Mouse (Mus musculus) cortical plate, adult 2 months (tissue): ENCODE data around the gene Adam22. TPM values are rescaled to one million over a fixed set of nuclear protein-coding genes. Genes with fewer than 3 reads are reported as not detected.

ENCODE experiments used
- H3K27ac ChIP-seq: fragments of 200-500 bp; 2 replicates; pipeline ENCODE4 v1.5.1; 2012; ENCODE audit warnings: low read length, control low read depth, inconsistent platforms; ENCODE audit not compliant: insufficient read depth
- H3K4me1 ChIP-seq: fragments of 200-500 bp; 2 replicates; pipeline ENCODE4 v1.6.1; 2011; ENCODE audit warnings: low read length; ENCODE audit not compliant: control insufficient read depth, insufficient read depth
- H3K4me3 ChIP-seq: fragments of 200-500 bp; 2 replicates; pipeline ENCODE4 v1.5.1; 2011; ENCODE audit warnings: mild to moderate bottlenecking, low read length, control low read depth; ENCODE audit not compliant: insufficient read depth
- CTCF ChIP-seq: fragments of 200-500 bp; IDR thresholded peaks from 2 replicates; pipeline ENCODE4 v1.5.1; 2011; ENCODE audit warnings: mild to moderate bottlenecking, control low read depth, low read length; ENCODE audit not compliant: insufficient read depth; ENCODE audit errors: extremely low read depth
- POLR2A ChIP-seq: fragments of 200-500 bp; IDR thresholded peaks from 2 replicates; pipeline ENCODE4 v1.6.1; 2011; ENCODE audit warnings: mild to moderate bottlenecking, low read length, control low read depth; ENCODE audit not compliant: insufficient read depth; ENCODE audit errors: extremely low read depth
- polyA plus RNA-seq: library from polyadenylated mRNA; depleted of rRNA; stranded (reverse); fragments of >200 nt; gene quantifications from 2 replicates; pipeline ENCODE4 v1.2.3, GENCODE M21; 2012; rRNA removed

Gene Adam22
- polyA plus RNA-seq: 83.4 and 87.6 TPM in 2 replicates

GRCm38 (mm10) chr5:8367614-8368327 is at the start of gene Adam22:
TSS of gene Adam22 (minus strand) at chr5:8368160.
- TF ChIP-seq CTCF (no peak), POLR2A (peak; percentile 71; the same call in 1 of the 2 replicates)
- H3K4me3 ChIP-seq: peak within 1 kb of the TSS; percentile 79
- peaks cover 6% of the 10 kb centered on the region for H3K4me1 ChIP-seq
- peak within 1 kb of the TSS; percentile 41 for H3K27ac ChIP-seq

DNA sequence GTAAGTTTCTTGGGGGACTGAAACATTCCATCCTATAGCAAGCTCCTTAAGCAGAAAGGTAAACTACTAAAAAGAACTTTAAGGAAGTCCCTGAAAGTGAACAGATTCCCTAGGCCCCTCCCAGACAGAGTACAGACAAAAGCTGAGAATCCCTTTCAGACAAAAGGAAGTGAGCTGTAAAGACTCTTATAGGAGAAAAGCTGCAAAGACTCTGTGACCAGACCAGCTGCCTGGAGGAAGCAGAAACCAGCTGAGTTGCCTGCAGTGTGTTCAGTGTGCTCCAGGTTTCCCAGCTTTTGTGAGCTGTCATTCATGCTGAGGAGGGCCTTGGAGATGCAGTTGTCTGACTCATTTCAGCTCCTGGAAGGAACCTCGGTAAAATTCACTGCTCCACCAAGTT is 49.5 kb upstream of the Adam22 start:
- no peaks in the 10 kb centered on the region for H3K4me1 ChIP-seq
- TF ChIP-seq POLR2A (no peak), CTCF (no peak)
- no peak overlapping the region for H3K27ac ChIP-seq
- no peak overlapping the region for H3K4me3 ChIP-seq

- no peaks in the 10 kb centered on the region for H3K4me1 ChIP-seq
- H3K4me3 ChIP-seq: no peak overlapping the region
- TF ChIP-seq CTCF (no peak), POLR2A (no peak)
- H3K27ac ChIP-seq: no peak overlapping the region
These were observed 48.9 kb upstream of the Adam22 start for GRCm38 (mm10) chr5:8416683-8417413.

- no peak overlapping the region for H3K27ac ChIP-seq
- H3K4me3 ChIP-seq: no peak overlapping the region
- TF ChIP-seq CTCF (no peak), POLR2A (no peak)
- no peaks in the 10 kb centered on the region for H3K4me1 ChIP-seq
These were observed 40.8 kb upstream of the Adam22 start for GRCm38 (mm10) chr5:8408746-8409145.

DNA sequence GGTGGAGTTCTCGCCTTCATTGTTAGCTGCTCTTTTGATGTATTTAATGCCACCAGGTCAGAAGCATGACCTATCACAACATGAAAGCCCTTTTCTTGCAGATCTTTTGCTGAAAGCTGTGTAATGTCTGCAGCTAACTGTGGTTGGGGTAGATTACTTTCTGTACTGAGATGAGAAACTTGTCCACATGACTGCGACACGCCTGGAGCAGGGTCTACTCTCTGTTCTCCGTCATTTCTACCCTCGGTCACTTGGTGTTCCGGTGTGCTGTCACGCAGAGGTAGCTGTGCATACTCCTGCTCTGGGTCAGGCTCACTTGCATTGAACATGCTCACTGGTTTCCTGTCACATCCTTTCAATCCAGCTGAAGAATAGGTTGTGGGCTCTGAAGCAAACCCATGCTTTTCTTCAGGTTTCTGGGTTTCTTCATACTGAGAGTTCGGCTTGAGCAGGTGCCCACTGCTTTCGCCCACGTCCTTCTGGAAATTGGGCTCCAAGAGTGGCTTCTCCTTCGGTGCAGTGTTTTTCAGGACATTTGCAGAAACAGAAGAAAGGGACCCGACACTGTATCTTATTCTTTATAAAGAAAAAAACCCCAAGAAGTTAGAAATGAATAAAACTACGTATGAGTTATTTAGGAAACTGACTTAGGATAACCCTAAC is 29.8 kb upstream of the Adam22 start:
- H3K4me3 ChIP-seq: no peak overlapping the region
- no peak for TF ChIP-seq POLR2A
- TF ChIP-seq CTCF: no peak
- H3K4me1 ChIP-seq: no peaks in the 10 kb centered on the region
- no peak overlapping the region for H3K27ac ChIP-seq

GRCm38 (mm10) chr5:8393891-8394583 is 26.1 kb upstream of the Adam22 start:
- no peak overlapping the region for H3K4me3 ChIP-seq
- no peaks in the 10 kb centered on the region for H3K4me1 ChIP-seq
- no peak for TF ChIP-seq CTCF
- TF ChIP-seq POLR2A: no peak
- H3K27ac ChIP-seq: no peak overlapping the region

GRCm38 (mm10) chr5:8374297-8374906 is 6.4 kb upstream of the Adam22 start:
- Histone ChIP-seq H3K4me1 (no peaks in the 10 kb centered on the region), H3K4me3 (no peak overlapping the region), H3K27ac (no peak overlapping the region)
- TF ChIP-seq CTCF (no peak), POLR2A (no peak)

- H3K27ac ChIP-seq: no peak overlapping the region
- no peaks in the 10 kb centered on the region for H3K4me1 ChIP-seq
- H3K4me3 ChIP-seq: no peak overlapping the region
- TF ChIP-seq POLR2A: no peak
- no peak for TF ChIP-seq CTCF
These were observed 5.5 kb upstream of the Adam22 start for GRCm38 (mm10) chr5:8373415-8373814.

DNA sequence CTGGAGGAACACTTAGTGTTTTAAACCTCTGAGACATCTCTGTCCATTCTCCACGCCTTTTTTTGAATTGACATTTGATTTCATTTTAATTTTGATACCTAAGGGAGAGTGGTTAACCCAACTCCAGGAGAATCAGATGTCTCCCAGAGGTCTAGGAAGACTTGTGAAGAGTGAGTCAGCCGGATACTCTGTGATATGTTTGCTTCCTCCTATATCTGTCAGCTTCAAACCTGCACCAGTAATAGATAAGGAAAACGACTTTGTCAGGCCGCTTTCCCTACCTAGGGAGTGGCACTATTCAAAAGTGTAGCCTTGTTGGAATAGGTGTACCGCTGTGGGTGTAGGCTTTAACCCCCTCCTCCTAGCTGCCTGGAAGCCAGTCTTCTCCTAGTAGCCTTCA is 821 bp upstream of the Adam22 start:
- TF ChIP-seq POLR2A: no peak
- no peak for TF ChIP-seq CTCF
- no peak overlapping the region for H3K4me3 ChIP-seq
- H3K27ac ChIP-seq: no peak overlapping the region
- H3K4me1 ChIP-seq: peaks cover 6% of the 10 kb centered on the region

GRCm38 (mm10) chr5:8368328-8368692 is 350 bp upstream of the Adam22 start:
- H3K27ac ChIP-seq: no peak overlapping the region
- peaks cover 6% of the 10 kb centered on the region for H3K4me1 ChIP-seq
- H3K4me3 ChIP-seq: peak overlapping the region; percentile 79; the same call in 1 of the 2 replicates
- TF ChIP-seq CTCF (no peak), POLR2A (no peak)
